9 mouse cellular contexts compared by ENCODE assay signal in genomic region chr1:132306160-132306559, GRCm38 (mm10). TPM values are rescaled to one million over a fixed set of nuclear protein-coding genes. Genes with fewer than 3 reads are reported as not detected.
DNase-seq lines count a peak whose midpoint lies in the region; ATAC-seq lines count a peak whose summit lies in the region.
"Had no signal": no experiment of that assay in that cellular context is flagged by ENCODE, and none has a peak within 500 bp of the region (broad histone marks: within the 10 kb centered on the region; RNA-seq: fewer than 3 reads in every experiment).

No protein-coding gene starts in this region.

- no peaks in the 10 kb centered on the region; the same call in 1 of the 2 replicates for H3K27me3 ChIP-seq in hindbrain, embryonic 11.5 days (ENCODE audit: control insufficient read depth, insufficient read depth, low read length)
- no peaks in the 10 kb centered on the region for H3K27me3 ChIP-seq in hindbrain, embryonic 16.5 days (replicated peaks; ENCODE audit: control insufficient read depth, insufficient read depth, low read length)

- no peak overlapping the region for H3K4me2 ChIP-seq in hindbrain, embryonic 11.5 days (replicated peaks; ENCODE audit: low read depth, low read length)
- no peak overlapping the region for H3K4me2 ChIP-seq in hindbrain, embryonic 16.5 days (ENCODE audit: low read length)
- H3K4me2 ChIP-seq: limb, embryonic 12.5 days had no signal

- DNase-seq in hindbrain, embryonic 11.5 days (ENCODE audit: low spot score), result peak; percentile 64
- peak; percentile 70 for DNase-seq in 3T3-L1 (ENCODE audit: low read depth, low spot score)
- DNase-seq in CD4-positive helper T cell, adult 2 months (ENCODE audit: low read depth, low spot score), result peak; percentile 26
- DNase-seq in cerebellum, postnatal 10 days, result peak; percentile 80 to 82
- DNase-seq in left cerebral cortex, postnatal 14 days (ENCODE audit: low spot score in 2 of 2), result peak; percentile 45 to 67
- DNase-seq in right cerebral cortex, adult 2 months (ENCODE audit: low spot score in 2 of 2), result peak; percentile 56 to 60

- no peak overlapping the region for H3K27ac ChIP-seq in hindbrain, embryonic 11.5 days (ENCODE audit: low read depth, low read length)
- no peak overlapping the region for H3K27ac ChIP-seq in hindbrain, embryonic 16.5 days (ENCODE audit: low read depth, low read length)
- H3K27ac ChIP-seq: limb, embryonic 12.5 days had no signal

- no peak overlapping the region for H3K4me3 ChIP-seq in hindbrain, embryonic 11.5 days (ENCODE audit: low read depth, low read length)
- H3K4me3 ChIP-seq in hindbrain, embryonic 16.5 days (ENCODE audit: low read length), result no peak overlapping the region
- H3K4me3 ChIP-seq: erythroblast, embryonic 14.5 days; limb, embryonic 12.5 days had no signal

- no peak overlapping the region for H3K9ac ChIP-seq in hindbrain, embryonic 11.5 days (ENCODE audit: low read depth, low read length)
- no peak overlapping the region for H3K9ac ChIP-seq in hindbrain, embryonic 16.5 days (ENCODE audit: low read depth, low read length)
- H3K9ac ChIP-seq: limb, embryonic 12.5 days had no signal

- H3K36me3 ChIP-seq in hindbrain, embryonic 11.5 days (ENCODE audit: control insufficient read depth, insufficient read depth, low read length), result no peaks in the 10 kb centered on the region
- no peaks in the 10 kb centered on the region for H3K36me3 ChIP-seq in hindbrain, embryonic 16.5 days (ENCODE audit: control insufficient read depth, insufficient read depth, low read length)
- H3K36me3 ChIP-seq: limb, embryonic 12.5 days had no signal

- intact Hi-C loops in left cerebral cortex, postnatal 14 days (cut with DNase I), result loop anchor here (5.0 to 10.0 kb wide), 2 partner anchors 91 to 149 kb away; no protein-coding TSS in a partner anchor

- WGBS in hindbrain, embryonic 11.5 days, result 39% methylated on average over 4 of the region's 4 CpGs
- 45% methylated on average over 4 of the region's 4 CpGs for WGBS in hindbrain, embryonic 16.5 days

- no peaks in the 10 kb centered on the region; the same call in 1 of the 2 replicates for H3K4me1 ChIP-seq in hindbrain, embryonic 11.5 days (replicated peaks; ENCODE audit: control insufficient read depth, insufficient read depth, low read length)
- peaks cover 4% of the 10 kb centered on the region for H3K4me1 ChIP-seq in hindbrain, embryonic 16.5 days (ENCODE audit: control insufficient read depth, insufficient read depth, low read depth, low read length)

- H3K9me3 ChIP-seq in hindbrain, embryonic 11.5 days (ENCODE audit: control insufficient read depth, low read length), result no peaks in the 10 kb centered on the region
- H3K9me3 ChIP-seq in hindbrain, embryonic 16.5 days (ENCODE audit: control insufficient read depth, low read length), result no peaks in the 10 kb centered on the region
- H3K9me3 ChIP-seq: limb, embryonic 12.5 days had no signal

- ATAC-seq in hindbrain, embryonic 11.5 days (ENCODE audit: low FRiP score), result no peak
- ATAC-seq in hindbrain, embryonic 16.5 days, result no peak

RNA-seq across cellular contexts. Expression of gene Klhdc8a, which starts 7.7 kb away (rescaled TPM):
- polyA plus RNA-seq in hindbrain, embryonic 11.5 days (2014; fragmentation: Nextera tagmentation; extraction: Ambion mirVana), result 2.9 and 3.0 TPM in 2 replicates
- polyA plus RNA-seq in hindbrain, embryonic 16.5 days (2015; fragmentation: Nextera tagmentation; extraction: Ambion mirVana), result 8.3 and 10.0 TPM in 2 replicates
- 10 to 100 TPM; 13.1 to 16.8 TPM for total RNA-seq in left cerebral cortex, postnatal 14 days (2021)
- polyA plus RNA-seq: erythroblast, embryonic 14.5 days had no signal

RNA-seq across cellular contexts. Expression of gene Nuak2, which starts 9.8 kb away (rescaled TPM):
- polyA plus RNA-seq in hindbrain, embryonic 11.5 days (2014; fragmentation: Nextera tagmentation; extraction: Ambion mirVana), result 33.1 and 39.3 TPM in 2 replicates
- polyA plus RNA-seq in hindbrain, embryonic 16.5 days (2015; fragmentation: Nextera tagmentation; extraction: Ambion mirVana), result 11.1 and 12.8 TPM in 2 replicates
- total RNA-seq in left cerebral cortex, postnatal 14 days (2021), result 1 to 10 TPM; 1.6 to 1.7 TPM
- polyA plus RNA-seq: erythroblast, embryonic 14.5 days had no signal

Comparison
In these comparisons a context has a peak if more than half of its experiments do, and no peak if none do; other contexts are left out.
1. DNase-seq: peak in every context shown above with its lines; median percentile 81 in cerebellum, postnatal 10 days; 70 in 3T3-L1; 64 in hindbrain, embryonic 11.5 days; 58 in right cerebral cortex, adult 2 months; 56 in left cerebral cortex, postnatal 14 days; 26 in CD4-positive helper T cell, adult 2 months.